Mouse (Mus musculus) forebrain, embryonic 14.5 days (tissue): ENCODE data around the gene Tspan17. TPM values are rescaled to one million over a fixed set of nuclear protein-coding genes. Genes with fewer than 3 reads are reported as not detected.
A peak's percentile ranks its signal among the peaks of the same experiment; 100 is the strongest.
"Not testable (repeated sequence)": the region's sequence is repeated elsewhere in the genome, so short reads cannot be mapped to it uniquely, and the experiment has no call there.

Experiments
- ATAC-seq: fragments of 200-750 bp; cut with Nextera tagmentation; 2 replicates; pipeline ENCODE4 v1.8.0; 2017; ENCODE audit warnings: mild to moderate bottlenecking, moderate library complexity
- DNase-seq: peaks from one replicate; pipeline ENCODE4 v3.0.0-alpha.2; 2015; ENCODE audit warnings: low spot score
- H3K27ac ChIP-seq: fragments of 300-500 bp; sonication (generic); 2 replicates; pipeline ENCODE4 v1.5.1; 2014; ENCODE audit warnings: low read depth, mild to moderate bottlenecking, control low read depth, low read length, moderate library complexity
- H3K27me3 ChIP-seq: fragments of 300-500 bp; sonication (generic); replicated peaks from 2 replicates; pipeline ENCODE4 v1.6.1; 2014; ENCODE audit warnings: low read length, control low read depth, mixed read lengths; ENCODE audit not compliant: control insufficient read depth, insufficient read depth
- H3K36me3 ChIP-seq: fragments of 300-500 bp; sonication (generic); 2 replicates; pipeline ENCODE4 v1.6.1; 2014; ENCODE audit warnings: low read length, control low read depth; ENCODE audit not compliant: control insufficient read depth, insufficient read depth
- H3K4me1 ChIP-seq: fragments of 300-500 bp; sonication (generic); 2 replicates; pipeline ENCODE4 v1.6.1; 2014; ENCODE audit warnings: antibody characterized with exemption, low read length, control low read depth; ENCODE audit not compliant: control insufficient read depth, insufficient read depth
- H3K4me2 ChIP-seq: fragments of 300-500 bp; sonication (generic); 2 replicates; pipeline ENCODE4 v1.6.1; 2014; ENCODE audit warnings: mild to moderate bottlenecking, control low read depth, low read length
- H3K4me3 ChIP-seq: fragments of 300-500 bp; sonication (generic); 2 replicates; pipeline ENCODE4 v1.5.1; 2014; ENCODE audit warnings: low read depth, low read length, control low read depth
- H3K9ac ChIP-seq: fragments of 300-500 bp; sonication (generic); 2 replicates; pipeline ENCODE4 v1.6.1; 2014; ENCODE audit warnings: mild to moderate bottlenecking, low read length, control low read depth, moderate library complexity
- H3K9me3 ChIP-seq: fragments of 300-500 bp; sonication (generic); replicated peaks from 2 replicates; pipeline ENCODE4 v1.6.1; 2016; ENCODE audit warnings: low read length, control low read depth, mixed read lengths; ENCODE audit not compliant: control insufficient read depth
- WGBS: fragments of 180-500 bp; shearing (Covaris S2); extraction: QIAGEN DNeasy Blood & Tissue Kit; methylation state at CpG from one replicate; pipeline ENCODE4 v1.1.7; 2014; 5-methylcytosine and 5-hydroxymethylcytosine counted together
- polyA plus RNA-seq: library from polyadenylated mRNA; unstranded; fragments of >200 nt; fragmentation: Nextera tagmentation; extraction: Ambion mirVana; gene quantifications from 2 replicates; pipeline ENCODE4 v1.2.1, GENCODE M21; 2014

Tspan17 gene
- polyA plus RNA-seq, 1 experiment from 2014 or later: 16.3 TPM

DNA sequence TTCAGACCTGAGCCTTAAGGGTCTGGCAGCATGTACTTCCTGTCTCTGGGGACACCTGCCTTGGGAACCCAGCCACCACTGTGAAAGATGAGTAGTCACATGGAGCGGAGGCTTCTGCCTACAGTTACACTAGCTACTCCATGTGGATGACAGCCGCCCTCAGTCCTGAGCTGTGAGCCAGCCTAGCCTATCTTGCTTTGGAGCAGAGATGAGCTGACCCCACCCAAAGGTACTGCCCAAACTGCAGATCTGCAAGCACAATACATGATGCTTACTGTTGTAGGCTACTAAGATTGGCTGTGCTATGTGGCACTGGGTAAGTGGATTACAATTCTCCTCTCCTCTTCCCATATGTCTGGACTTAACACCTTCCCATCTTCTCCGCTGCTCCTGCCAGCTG, 8.1 kb upstream of the Tspan17 start:
- ATAC-seq (no peak), DNase-seq (no peak)
- Histone ChIP-seq H3K4me1 (no peaks in the 10 kb centered on the region; the same call in 1 of the 2 replicates), H3K4me2 (no peak overlapping the region), H3K4me3 (no peak overlapping the region), H3K27me3 (no peaks in the 10 kb centered on the region), H3K9me3 (no peaks in the 10 kb centered on the region), H3K36me3 (no peaks in the 10 kb centered on the region), H3K27ac (no peak overlapping the region), H3K9ac (no peak overlapping the region)
- WGBS: 85% methylated on average over 3 of the region's 3 CpGs

DNA sequence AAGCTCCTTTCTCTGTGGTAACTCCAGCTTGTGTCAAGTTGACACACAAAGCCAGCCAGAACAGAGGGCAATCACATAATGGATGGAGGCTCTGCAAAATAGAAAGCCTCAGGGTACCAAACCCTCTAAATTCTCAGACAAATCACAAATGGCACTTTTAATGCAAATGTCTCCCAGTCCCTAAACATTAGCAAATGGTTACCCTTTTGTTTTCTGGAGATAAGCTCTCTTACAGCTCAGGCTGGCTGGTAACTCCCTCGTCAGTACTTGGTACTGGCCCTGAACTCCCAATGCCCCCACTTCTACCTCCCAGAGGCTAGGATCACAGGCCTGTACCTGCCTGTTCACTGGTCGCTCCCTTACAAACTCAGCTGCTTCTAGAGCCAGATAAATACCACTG, 5.9 kb upstream of the Tspan17 start:
- DNase-seq (no peak), ATAC-seq (no peak)
- Histone ChIP-seq H3K4me2 (no peak overlapping the region), H3K27ac (no peak overlapping the region), H3K4me3 (no peak overlapping the region), H3K9me3 (no peaks in the 10 kb centered on the region), H3K9ac (no peak overlapping the region), H3K4me1 (no peaks in the 10 kb centered on the region; the same call in 1 of the 2 replicates), H3K36me3 (no peaks in the 10 kb centered on the region), H3K27me3 (no peaks in the 10 kb centered on the region)
- 33% methylated on average over 2 of the region's 2 CpGs for WGBS

DNA sequence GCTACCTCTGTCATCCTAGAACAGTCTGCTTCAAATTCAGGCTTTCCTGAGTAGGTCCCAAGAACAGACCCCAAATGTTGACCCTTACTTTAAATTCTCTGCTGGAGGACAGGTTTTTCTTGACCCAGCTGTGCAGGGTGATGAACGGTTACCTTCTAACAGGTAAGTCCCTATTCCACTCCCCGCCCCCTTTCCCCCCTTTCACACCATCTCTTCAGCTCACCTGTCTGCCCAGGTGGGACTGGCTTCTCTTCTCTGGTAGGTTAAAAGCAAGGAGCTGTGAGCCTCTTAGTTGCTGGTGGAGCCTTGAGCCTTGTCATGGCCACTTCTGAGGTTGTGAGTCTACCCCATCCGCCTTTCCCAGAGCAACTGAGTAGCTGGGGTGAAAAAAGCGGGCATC, 5.5 kb upstream of the Tspan17 start, which contains the start of gene Eif4e1b:
Eif4e1b (plus strand) TSS at position 301 of the 400 bp plus-strand sequence.
- no peak for DNase-seq
- no peak for ATAC-seq
- Histone ChIP-seq H3K27ac (no peak within 1 kb of the TSS), H3K9ac (no peak within 1 kb of the TSS), H3K4me1 (no peaks in the 10 kb centered on the region; the same call in 1 of the 2 replicates), H3K36me3 (no peaks in the 10 kb centered on the region), H3K4me3 (no peak within 1 kb of the TSS), H3K27me3 (no peaks in the 10 kb centered on the region), H3K9me3 (no peaks in the 10 kb centered on the region), H3K4me2 (no peak within 1 kb of the TSS)
- WGBS: 91% methylated on average over 4 of the region's 4 CpGs

DNA sequence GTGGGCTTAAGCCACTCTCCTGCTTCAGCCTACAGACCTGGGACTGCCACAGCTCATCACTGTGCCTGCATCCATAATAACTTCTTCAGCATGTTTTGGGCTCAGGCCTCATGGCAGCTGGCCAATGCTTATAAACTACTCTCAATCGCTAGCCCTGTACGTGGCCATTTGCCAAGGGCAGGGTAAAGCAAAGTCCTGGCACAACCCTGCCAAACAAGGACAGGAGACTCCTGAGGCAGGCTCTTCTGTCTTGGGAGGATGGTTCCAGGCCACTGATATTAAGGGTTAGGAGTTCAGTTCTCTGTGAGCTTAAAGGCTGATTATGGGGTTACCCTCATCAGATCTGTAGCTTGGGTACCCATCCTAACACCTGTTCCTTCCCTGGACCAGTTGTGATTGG, 1.6 kb upstream of the Tspan17 start:
- H3K4me2 ChIP-seq, H3K27ac ChIP-seq, H3K9me3 ChIP-seq, ATAC-seq, H3K4me1 ChIP-seq, H3K4me3 ChIP-seq, H3K27me3 ChIP-seq, H3K36me3 ChIP-seq, DNase-seq, H3K9ac ChIP-seq: not testable (repeated sequence)
- 23% methylated on average over 2 of the region's 2 CpGs for WGBS

DNA sequence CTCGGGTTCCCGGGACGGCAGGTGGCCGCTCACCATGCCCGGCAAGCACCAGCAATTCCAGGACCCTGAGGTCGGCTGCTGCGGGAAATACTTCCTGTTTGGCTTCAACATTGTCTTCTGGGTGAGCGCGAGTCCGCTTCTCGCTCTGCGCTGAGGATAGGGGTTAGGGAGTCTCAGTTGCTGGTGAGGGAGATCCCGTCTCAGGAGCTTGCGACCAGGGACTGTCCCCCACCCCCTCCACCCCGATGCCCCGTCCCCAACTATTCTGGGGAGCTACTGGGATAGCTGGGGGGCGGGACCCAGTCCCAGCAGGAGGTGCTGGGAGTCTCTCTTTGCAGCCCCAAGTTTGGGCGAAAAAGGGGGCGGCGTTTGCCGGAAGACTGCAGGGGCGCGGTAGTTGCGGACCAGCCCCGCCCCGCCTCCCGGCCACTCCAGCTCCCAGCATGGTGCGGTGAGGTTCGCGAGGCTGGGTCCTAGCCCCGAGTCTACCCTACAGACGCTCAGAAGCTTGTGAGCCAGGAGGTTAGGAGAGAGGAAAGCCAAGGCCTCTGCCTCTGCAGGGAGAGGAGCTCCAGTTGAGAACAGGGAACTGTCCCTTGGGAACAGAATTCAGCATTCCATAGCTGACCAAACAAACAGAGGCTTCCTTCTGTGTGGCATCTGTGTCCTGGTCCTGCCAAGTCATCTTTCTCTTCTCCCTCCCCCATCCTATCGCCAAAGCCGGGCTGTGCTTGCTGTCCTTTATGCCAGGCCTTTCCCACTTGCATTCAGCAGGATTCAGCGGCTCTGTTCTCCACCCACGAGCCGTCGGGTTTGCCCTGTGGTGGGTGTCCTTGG, 602 bp downstream of the Tspan17 start:
- no peaks in the 10 kb centered on the region for H3K36me3 ChIP-seq
- H3K4me3 ChIP-seq: peak overlapping the region; percentile 54
- 0 out of 2 replicates have a peak, but pooled peaks cover 6% of the 10 kb centered on the region for H3K27me3 ChIP-seq
- peak overlapping the region; percentile 97 for H3K4me2 ChIP-seq
- H3K9ac ChIP-seq: peak overlapping the region; percentile 63
- H3K9me3 ChIP-seq: no peaks in the 10 kb centered on the region
- peak; percentile 44 for DNase-seq
- 2% methylated on average over 38 of the region's 38 CpGs for WGBS
- peaks cover 3% of the 10 kb centered on the region; the same call in 1 of the 2 replicates for H3K4me1 ChIP-seq
- ATAC-seq: peak; percentile 45
- H3K27ac ChIP-seq: no peak overlapping the region

DNA sequence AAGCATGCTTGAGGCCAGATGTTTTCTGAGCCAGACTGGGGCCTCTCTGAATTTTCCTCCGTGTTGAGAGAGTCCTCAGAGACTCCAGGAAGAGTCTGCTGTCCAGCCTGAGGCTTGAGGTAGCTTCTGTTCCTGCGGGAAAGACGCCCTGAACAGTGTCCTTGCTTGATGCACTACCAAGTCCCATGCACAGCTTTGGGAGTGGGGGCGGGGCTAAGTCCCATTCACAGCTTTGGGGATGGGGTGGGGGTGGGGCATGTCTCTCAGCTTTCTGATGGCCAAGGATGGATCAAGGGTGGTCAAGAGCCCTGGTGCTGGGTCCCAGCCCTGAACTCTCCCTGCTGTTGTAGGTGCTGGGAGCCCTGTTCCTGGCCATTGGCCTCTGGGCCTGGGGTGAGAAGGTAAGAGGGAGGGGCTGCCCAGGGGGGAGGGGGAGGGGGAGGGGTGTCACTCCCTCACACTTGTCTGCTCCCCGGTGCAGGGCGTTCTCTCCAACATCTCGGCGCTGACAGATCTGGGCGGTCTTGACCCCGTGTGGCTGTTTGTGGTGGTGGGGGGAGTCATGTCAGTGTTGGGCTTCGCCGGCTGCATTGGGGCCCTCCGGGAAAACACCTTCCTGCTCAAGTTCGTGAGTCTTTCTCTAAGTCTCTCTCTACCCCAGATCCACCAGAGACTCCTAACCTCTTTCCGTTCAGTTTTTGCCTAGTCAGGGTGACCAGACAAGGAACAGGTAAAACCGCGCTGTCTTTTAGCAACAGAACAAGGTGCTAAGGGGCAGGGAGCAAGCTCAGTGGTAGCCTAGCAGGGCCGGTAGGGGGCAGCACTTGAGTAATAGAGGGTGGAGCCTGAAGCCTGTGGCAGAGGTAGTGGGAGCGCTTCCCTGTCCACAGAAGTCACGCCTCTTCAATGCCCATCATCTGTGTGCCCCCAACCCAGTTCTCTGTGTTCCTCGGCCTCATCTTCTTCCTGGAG, 3.4 kb downstream of the Tspan17 start:
- H3K4me1 ChIP-seq: peaks cover 3% of the 10 kb centered on the region; the same call in 1 of the 2 replicates
- H3K9me3 ChIP-seq: no peaks in the 10 kb centered on the region
- H3K27me3 ChIP-seq: 0 out of 2 replicates have a peak, but pooled peaks cover 6% of the 10 kb centered on the region
- H3K4me3 ChIP-seq: no peak overlapping the region
- H3K27ac ChIP-seq: no peak overlapping the region
- H3K9ac ChIP-seq: no peak overlapping the region
- DNase-seq (no peak), ATAC-seq (no peak)
- H3K36me3 ChIP-seq: no peaks in the 10 kb centered on the region
- 20% methylated on average over 21 of the region's 21 CpGs for WGBS
- H3K4me2 ChIP-seq: no peak overlapping the region

DNA sequence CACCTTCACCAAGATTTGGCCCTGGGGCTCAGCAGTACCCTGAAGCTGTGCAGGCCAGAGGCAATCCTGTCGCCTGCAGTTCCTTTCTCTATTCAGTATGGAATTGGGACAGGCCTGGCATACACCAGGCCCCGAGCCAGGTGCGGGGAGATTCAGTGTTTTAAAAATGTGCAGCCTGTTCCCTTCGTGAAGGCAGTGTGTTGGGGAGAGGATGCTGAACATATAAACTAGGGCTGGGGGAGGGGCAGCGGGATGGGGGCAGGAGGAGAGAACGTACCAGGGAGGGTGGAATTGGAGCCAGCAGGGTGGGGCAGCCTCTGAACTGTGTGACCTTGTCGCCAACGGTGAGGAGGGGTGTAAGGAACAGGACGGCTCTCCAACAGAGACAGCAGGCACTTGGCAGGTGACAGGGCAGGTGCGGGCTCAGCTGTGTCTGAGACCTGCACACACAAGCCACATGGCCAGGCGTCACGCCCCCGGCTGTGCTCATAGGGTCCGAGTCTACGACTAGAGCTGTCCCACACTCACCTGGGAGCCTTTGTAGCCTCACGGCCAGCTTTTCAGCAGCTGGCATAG, 4.9 kb downstream of the Tspan17 start:
- H3K36me3 ChIP-seq: no peaks in the 10 kb centered on the region
- ATAC-seq (no peak), DNase-seq (no peak)
- H3K9ac ChIP-seq: no peak overlapping the region
- WGBS: 76% methylated on average over 16 of the region's 16 CpGs
- no peak overlapping the region for H3K4me2 ChIP-seq
- H3K27me3 ChIP-seq: 0 out of 2 replicates have a peak, but pooled peaks cover 6% of the 10 kb centered on the region
- H3K4me3 ChIP-seq: no peak overlapping the region
- peaks cover 3% of the 10 kb centered on the region; the same call in 1 of the 2 replicates for H3K4me1 ChIP-seq
- H3K27ac ChIP-seq: no peak overlapping the region
- H3K9me3 ChIP-seq: no peaks in the 10 kb centered on the region

DNA sequence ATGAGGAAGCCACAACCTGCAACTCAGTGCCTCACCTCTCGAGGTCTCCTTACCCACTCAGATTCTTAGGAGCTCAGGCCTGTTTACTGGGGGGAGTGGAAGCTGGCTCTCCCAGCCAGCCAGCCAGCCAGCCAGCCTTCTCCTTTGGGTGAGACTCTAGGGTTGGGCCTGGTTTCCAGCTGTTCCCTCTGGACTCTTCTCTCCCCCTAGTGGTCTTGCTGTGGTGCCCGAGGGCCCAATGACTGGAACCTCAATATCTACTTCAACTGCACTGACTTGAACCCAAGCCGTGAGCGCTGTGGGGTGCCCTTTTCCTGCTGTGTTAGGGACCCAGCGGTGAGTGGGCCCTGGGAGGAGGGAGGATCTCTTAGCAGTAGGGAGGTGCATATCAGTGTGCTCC, 5.7 kb downstream of the Tspan17 start:
- Histone ChIP-seq H3K27ac (no peak overlapping the region), H3K9me3 (no peaks in the 10 kb centered on the region), H3K4me1 (peaks cover 1% of the 10 kb centered on the region; the same call in 1 of the 2 replicates), H3K27me3 (0 out of 2 replicates have a peak, but pooled peaks cover 6% of the 10 kb centered on the region), H3K4me3 (no peak overlapping the region), H3K9ac (no peak overlapping the region), H3K4me2 (no peak overlapping the region), H3K36me3 (no peaks in the 10 kb centered on the region)
- DNase-seq: no peak
- 40% methylated on average over 5 of the region's 5 CpGs for WGBS
- no peak for ATAC-seq
